Mouse (Mus musculus) midbrain, embryonic 13.5 days (tissue): Measurements from ENCODE around the gene Calhm1. TPM values are rescaled to one million over a fixed set of nuclear protein-coding genes. Genes with fewer than 3 reads are reported as not detected.

Source experiments
- ATAC-seq: fragments of 200-750 bp; cut with Nextera tagmentation; 2 replicates; pipeline ENCODE4 v1.8.0; 2017; ENCODE audit warnings: mild to moderate bottlenecking, moderate TSS enrichment, moderate library complexity
- H3K27ac ChIP-seq: fragments of 300-500 bp; sonication (generic); 2 replicates; pipeline ENCODE4 v1.5.1; 2015; ENCODE audit warnings: inconsistent platforms, mild to moderate bottlenecking, moderate library complexity
- H3K27me3 ChIP-seq: fragments of 300-500 bp; sonication (generic); 2 replicates; pipeline ENCODE4 v1.6.1; 2015; ENCODE audit warnings: mild to moderate bottlenecking, inconsistent platforms
- H3K36me3 ChIP-seq: fragments of 300-500 bp; sonication (generic); 2 replicates; pipeline ENCODE4 v1.6.1; 2015; ENCODE audit warnings: mild to moderate bottlenecking, inconsistent platforms
- H3K4me1 ChIP-seq: fragments of 300-500 bp; sonication (generic); replicated peaks from 2 replicates; pipeline ENCODE4 v1.6.1; 2015; ENCODE audit warnings: inconsistent platforms
- H3K4me2 ChIP-seq: fragments of 300-500 bp; sonication (generic); replicated peaks from 2 replicates; pipeline ENCODE4 v1.6.1; 2015; ENCODE audit warnings: moderate library complexity, mild to moderate bottlenecking, inconsistent platforms
- H3K4me3 ChIP-seq: fragments of 300-500 bp; sonication (generic); replicated peaks from 2 replicates; pipeline ENCODE4 v1.5.1; 2015; ENCODE audit warnings: mild to moderate bottlenecking, inconsistent platforms
- H3K9ac ChIP-seq: fragments of 300-500 bp; sonication (generic); replicated peaks from 2 replicates; pipeline ENCODE4 v1.6.1; 2015; ENCODE audit warnings: mild to moderate bottlenecking, inconsistent platforms
- H3K9me3 ChIP-seq: fragments of 300-500 bp; sonication (generic); 2 replicates; pipeline ENCODE4 v1.6.1; 2016; ENCODE audit warnings: mild to moderate bottlenecking, inconsistent platforms
- WGBS: fragments of 180-500 bp; shearing (Covaris S2); methylation state at CpG from one replicate; pipeline ENCODE4 v1.1.7; 2015; 5-methylcytosine and 5-hydroxymethylcytosine counted together
- polyA plus RNA-seq: library from polyadenylated mRNA; unstranded; fragments of >200 nt; fragmentation: Nextera tagmentation; extraction: Ambion mirVana; gene quantifications from 2 replicates; pipeline ENCODE4 v1.2.1, GENCODE M21; 2015

Calhm1 gene
- polyA plus RNA-seq, 1 experiment from 2014 or later = not detected

DNA sequence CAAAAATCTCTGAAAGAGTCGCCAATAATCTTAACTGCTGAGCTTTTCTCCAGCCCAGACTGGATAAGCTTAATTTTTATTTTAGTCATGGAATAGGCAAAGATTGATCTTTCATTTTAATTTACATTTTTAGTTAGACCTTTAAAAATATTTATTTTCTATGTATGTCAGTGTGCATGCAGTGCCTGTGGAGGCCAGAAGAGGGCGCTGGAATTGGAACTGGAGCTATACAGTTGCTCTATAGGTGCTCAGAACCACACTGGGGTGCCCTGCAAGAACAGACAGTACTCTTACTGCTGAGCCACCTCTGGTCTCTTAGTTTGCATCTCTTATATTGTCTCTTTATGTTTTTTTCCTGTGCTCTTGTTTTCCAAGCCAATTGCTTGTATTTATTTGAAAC is 21.3 kb downstream of the Calhm1 start:
- Histone ChIP-seq H3K36me3 (peaks cover 78% of the 10 kb centered on the region), H3K27me3 (no peaks in the 10 kb centered on the region), H3K4me3 (no peak overlapping the region), H3K9ac (no peak overlapping the region), H3K4me1 (no peaks in the 10 kb centered on the region), H3K9me3 (no peaks in the 10 kb centered on the region), H3K4me2 (no peak overlapping the region), H3K27ac (no peak overlapping the region)
- 24% methylated on average over 2 of the region's 2 CpGs for WGBS
- ATAC-seq = no peak

DNA sequence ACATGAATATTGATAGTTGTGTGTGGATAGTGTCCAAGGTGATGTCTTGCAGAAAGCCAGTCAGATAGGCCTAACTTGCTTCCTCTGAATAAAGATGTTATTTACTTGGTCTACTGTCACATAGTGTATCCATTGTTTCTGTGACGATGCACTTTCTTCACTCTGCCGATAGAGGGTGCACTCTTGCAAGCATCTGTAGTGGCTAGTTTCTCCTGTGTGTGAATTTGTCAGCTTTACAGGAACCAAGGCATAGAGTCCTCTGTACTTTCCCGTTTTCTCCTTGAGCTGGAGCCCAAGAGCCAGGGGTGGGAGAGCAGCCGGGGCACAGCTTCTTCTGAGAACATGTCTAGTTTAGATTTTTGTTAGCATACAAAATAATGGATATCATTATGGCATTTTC is 23.0 kb downstream of the Calhm1 start:
- no peaks in the 10 kb centered on the region for H3K27me3 ChIP-seq
- H3K36me3 ChIP-seq = peaks cover 78% of the 10 kb centered on the region
- H3K4me3 ChIP-seq = no peak overlapping the region
- no peak overlapping the region for H3K9ac ChIP-seq
- ATAC-seq = no peak
- no peaks in the 10 kb centered on the region for H3K9me3 ChIP-seq
- 45% methylated on average over 4 of the region's 4 CpGs for WGBS
- H3K4me2 ChIP-seq = no peak overlapping the region
- no peaks in the 10 kb centered on the region for H3K4me1 ChIP-seq
- H3K27ac ChIP-seq = no peak overlapping the region

DNA sequence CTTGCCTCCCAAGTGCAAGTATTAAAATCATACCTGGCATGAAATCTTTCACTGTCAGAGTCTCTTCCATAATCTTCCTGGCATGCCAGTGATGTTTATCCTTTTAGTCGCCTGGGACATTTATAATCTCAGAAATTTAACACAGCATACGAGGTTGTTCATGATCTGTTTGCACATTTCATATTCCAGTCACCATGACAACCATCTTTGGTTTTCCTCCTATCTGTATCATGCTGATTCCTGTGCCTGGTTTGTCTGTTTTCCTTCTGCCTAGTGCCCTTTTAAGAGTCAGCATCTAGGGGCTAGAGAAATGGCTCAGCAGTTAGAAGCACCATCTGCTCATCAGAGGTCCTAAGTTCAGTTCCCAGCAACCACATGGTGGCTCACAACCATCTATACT is 25.4 kb downstream of the Calhm1 start:
- H3K4me1 ChIP-seq = no peaks in the 10 kb centered on the region

DNA sequence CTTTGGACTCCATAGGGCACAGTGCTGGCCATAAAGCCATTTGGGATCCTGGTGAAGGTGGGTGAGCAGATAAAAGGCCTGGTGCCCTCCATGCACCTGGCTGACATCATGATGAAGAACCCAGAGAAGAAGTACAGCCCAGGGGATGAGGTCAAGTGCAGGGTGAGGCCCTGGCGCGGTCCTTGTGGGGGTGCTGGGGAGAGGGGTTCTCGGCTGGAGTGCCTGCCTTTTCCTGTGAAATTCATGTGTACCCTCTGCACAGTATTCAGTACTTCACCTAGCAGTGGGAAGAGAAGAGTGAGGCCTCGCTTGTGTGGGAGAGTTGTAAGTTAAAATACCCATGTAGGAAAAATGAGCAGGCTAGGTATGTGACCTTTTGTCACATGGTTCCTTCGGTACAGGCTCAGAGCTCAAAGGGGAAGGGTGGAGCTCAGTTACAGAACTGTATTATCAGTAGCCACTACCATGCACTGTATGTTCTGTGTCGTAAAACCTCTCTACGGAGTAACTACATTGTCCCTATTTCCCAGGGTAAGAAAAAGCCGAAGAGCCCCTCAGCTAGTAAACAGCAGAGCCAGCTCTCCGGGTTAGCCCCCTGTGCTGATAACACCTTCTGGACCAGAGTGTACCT is 39.3 kb downstream of the Calhm1 start:
- Histone ChIP-seq H3K27me3 (no peaks in the 10 kb centered on the region), H3K27ac (no peak overlapping the region), H3K4me1 (no peaks in the 10 kb centered on the region), H3K9ac (no peak overlapping the region), H3K9me3 (no peaks in the 10 kb centered on the region), H3K36me3 (peaks cover 100% of the 10 kb centered on the region), H3K4me3 (no peak overlapping the region), H3K4me2 (no peak overlapping the region)
- no peak for ATAC-seq
- WGBS = 96% methylated on average over 9 of the region's 9 CpGs

More for the DNA sequence above, 25.4 kb downstream of the Calhm1 start:
- Histone ChIP-seq H3K9ac (no peak overlapping the region), H3K27ac (no peak overlapping the region), H3K4me3 (no peak overlapping the region), H3K27me3 (no peaks in the 10 kb centered on the region), H3K9me3 (no peaks in the 10 kb centered on the region), H3K36me3 (peaks cover 76% of the 10 kb centered on the region), H3K4me2 (no peak overlapping the region)
- ATAC-seq = no peak
- whole genome bisulfite sequencing = 85% methylated on average over 2 of the region's 2 CpGs

DNA sequence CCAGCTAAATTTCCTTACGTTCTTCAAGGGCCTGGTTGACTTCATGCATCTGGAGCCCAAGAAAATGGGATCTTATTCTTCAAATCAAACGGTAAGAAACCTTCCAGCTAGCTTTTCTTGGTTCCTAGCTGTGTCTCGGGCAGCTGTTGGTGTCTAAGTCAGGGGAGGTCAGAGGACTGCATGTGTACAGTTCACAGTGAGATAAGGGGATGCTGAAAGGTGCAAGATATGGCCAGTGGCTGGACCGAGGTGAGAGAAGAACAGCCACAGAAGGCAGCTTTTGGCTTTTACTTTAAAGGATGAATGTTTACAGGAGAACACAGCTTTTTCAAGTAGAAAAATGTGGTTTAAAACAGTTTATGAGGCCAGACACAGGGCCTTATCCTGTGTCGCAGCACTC is 43.0 kb downstream of the Calhm1 start:
- Histone ChIP-seq H3K27me3 (no peaks in the 10 kb centered on the region), H3K4me3 (no peak overlapping the region), H3K4me1 (no peaks in the 10 kb centered on the region), H3K4me2 (no peak overlapping the region), H3K9me3 (no peaks in the 10 kb centered on the region), H3K9ac (no peak overlapping the region), H3K36me3 (peaks cover 99% of the 10 kb centered on the region), H3K27ac (no peak overlapping the region)
- no peak for ATAC-seq
- WGBS = 94% methylated on average over 5 of the region's 5 CpGs

Other genes starting within 250 kb of the Calhm1 start
- gene Ina, start 129.6 kb downstream of the Calhm1 start, polyA plus RNA-seq = 481 and 511 TPM in 2 replicates
- 96.0 and 97.2 TPM in 2 replicates for gene Nt5c2, start 129.1 kb downstream of the Calhm1 start, polyA plus RNA-seq
- gene Pcgf6, start 93.3 kb downstream of the Calhm1 start, polyA plus RNA-seq = 28.9 and 31.2 TPM in 2 replicates
- 6.9 and 8.0 TPM in 2 replicates for gene Taf5, start 76.5 kb downstream of the Calhm1 start, polyA plus RNA-seq
- 1,460 and 1,506 TPM in 2 replicates for gene Usmg5, start 53.6 kb downstream of the Calhm1 start, polyA plus RNA-seq
- 7.7 and 8.0 TPM in 2 replicates for gene Pdcd11, start 53.5 kb downstream of the Calhm1 start, polyA plus RNA-seq
- 0.82 and 1.0 TPM in 2 replicates for gene Calhm2, start 6.0 kb downstream of the Calhm1 start, polyA plus RNA-seq
- gene Calhm3, start 13.5 kb upstream of the Calhm1 start, polyA plus RNA-seq = not detected in 2 replicates
- 4.6 and 5.9 TPM in 2 replicates for gene Neurl1a, start 34.6 kb upstream of the Calhm1 start, polyA plus RNA-seq